Mouse (Mus musculus) heart, adult 8-10 months (tissue): Measurements from ENCODE around the gene Gse1. TPM values are rescaled to one million over a fixed set of nuclear protein-coding genes. Genes with fewer than 3 reads are reported as not detected.

Experiments used
- DNase-seq: peaks from one replicate; pipeline ENCODE4 v3.0.0; 2022; ENCODE audit warnings: low spot score
- total RNA-seq, 4 experiments: library from RNA; stranded (reverse); gene quantifications; 2 replicates each; pipeline ENCODE4 v1.2.4; 2022

Gse1 gene
- total RNA-seq, 4 experiments from 2014 or later = 18.9 to 29.1 (median 23.3) TPM

GRCm38 (mm10) chr8:120552509-120552908, 324.3 kb downstream of the Gse1 start:
- DNase-seq = no peak

DNA sequence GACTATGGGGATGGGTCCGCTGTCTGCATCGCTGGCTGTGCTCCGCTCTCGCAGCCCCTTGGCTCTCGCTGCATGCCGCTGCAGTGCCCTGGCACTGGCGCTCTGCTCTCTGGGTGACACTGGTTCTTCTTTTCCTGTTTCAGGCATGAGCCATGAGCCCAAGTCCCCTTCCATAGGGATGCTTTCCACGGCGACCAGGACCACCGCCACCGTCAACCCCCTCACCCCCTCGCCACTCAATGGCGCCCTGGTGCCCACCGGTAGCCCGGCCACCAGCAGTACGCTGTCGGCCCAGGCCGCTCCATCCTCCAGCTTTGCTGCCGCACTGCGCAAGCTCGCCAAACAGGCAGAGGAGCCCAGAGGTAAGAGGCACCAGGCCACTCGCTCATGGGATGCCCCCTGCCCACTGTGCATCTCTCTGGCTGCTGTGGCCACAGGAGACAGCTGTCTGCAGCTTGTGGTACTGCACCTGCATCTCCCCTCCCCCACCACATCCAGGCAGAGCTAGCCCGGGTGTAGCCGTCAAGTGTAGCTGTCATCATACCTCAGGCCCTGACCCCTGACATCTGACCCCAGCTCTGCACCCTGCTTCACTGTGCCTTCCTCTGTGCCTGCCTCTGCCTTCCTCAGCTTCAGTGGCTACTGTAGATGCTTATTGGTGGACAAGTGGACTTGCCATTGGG, 325.3 kb downstream of the Gse1 start:
- no peak for DNase-seq

DNA sequence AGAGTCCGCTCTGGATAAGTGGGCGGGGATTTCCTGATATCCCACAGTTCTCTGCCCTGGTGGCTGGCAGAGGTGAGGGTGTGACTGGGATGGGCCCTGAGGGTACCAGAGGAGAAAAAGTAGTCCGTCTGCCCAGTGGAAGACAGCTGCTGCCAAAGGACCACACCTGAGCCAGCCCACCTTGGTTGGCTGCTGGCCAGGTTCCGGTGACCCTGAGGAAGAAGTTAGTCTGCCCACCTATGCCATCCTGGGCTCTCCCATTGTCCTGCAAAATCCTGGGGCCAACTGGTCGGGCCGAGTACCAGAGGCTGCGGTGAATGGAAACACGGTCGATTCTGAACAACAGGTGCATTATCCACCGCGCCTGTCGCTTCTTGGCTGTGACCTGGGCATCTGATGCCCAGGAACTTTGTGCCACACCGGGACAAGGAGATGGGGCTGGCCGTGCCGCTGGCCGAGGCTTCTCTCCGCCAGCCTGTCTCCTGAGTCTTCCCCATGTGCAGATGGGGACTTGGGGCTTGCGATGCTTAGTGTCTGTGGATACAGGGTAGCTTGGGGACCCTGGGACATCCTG, 326.3 kb downstream of the Gse1 start:
- DNase-seq = no peak

DNA sequence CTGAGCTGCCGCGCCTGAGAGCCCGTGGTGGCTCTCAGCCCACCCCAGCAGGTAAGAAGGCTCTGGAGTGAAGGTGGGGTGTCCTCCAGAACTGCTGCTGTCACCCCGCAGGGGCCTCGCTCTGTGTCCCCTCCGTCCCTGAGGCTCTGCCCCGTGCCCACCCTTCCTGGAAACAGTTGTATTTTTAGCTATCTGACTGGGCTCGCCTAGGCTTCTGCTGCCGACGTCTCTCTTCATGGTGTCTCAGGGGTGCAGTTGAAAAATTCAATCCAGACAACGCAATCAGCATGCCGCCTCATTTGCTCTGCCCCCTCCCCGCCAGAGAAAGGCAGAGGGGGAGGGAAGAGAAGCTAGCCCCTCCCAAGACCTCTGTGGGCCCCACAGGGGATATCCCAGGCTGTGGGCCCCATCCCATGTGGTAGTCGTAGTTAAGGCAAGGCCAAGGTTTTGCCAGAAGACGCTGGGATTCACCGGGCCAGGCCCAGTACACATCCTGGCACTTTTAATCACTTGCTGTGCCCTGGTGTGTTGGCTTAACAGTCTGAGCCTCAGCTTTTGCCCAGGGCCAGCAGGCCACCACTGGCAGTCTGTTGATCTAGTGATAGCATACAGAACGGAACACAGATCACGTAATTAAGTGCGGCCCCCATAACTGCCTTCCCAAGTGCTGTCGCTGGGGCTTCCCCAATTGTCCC, 328.1 kb downstream of the Gse1 start:
- DNase-seq = no peak

DNA sequence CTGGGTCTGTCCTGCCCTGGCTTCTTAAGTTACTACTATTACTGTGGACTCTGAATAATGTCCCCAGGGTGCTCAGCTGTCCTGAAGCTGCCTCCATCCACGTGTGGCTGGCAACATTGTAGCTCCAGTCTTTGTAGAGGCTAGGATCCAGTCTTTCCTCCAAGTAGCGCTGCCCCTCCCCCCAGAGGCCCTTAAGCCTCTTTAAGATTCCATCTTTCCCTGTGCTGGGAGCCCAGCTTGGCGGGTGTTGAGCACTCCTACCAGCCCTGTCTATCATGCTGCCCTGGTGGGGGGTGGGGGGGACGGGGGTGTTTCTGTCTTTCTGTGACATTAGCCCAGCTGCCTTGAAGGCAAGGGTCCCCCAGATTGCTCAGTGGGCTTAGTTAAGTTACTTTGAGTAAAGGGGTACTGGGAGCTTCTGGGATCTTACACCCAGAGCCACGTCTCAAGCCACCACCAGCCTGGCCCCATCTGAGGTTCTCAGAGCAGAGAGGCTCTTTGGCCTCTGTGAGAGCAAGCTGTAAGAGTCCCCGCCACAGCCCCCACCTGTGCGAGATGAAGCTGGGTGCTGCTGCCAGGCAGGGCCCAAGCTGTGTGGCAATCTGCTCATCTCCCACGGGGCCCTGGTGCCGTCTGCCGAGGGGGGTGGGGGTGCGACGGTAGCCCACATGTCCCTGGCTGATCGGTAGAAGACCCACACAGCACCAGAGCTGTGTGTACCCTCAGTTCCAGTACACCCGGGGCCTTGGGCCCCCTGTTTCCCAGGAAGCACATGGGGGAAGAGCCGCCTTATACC, 329.1 kb downstream of the Gse1 start:
- DNase-seq = no peak

DNA sequence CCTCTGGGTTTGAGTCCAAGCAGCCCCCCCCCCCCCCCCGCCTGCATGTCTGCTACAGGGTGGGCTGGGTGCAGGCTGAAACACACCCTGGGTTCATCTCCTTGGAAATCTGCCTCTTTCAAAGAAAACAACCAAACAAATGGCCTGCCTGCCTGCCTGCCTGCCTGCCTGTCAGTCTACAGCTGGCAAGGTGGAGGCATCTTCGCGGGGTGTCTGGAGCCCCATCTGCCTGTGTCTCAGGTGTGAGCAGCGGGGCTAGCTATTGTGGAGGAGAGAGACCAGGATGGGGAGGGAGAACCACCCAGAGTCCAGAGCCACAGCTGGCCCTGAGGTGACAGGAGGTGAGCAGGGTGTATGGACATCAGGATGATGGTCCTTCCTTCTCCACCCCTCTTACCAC, 329.9 kb downstream of the Gse1 start:
- no peak for DNase-seq

GRCm38 (mm10) chr8:120559654-120560053, 331.4 kb downstream of the Gse1 start:
- no peak for DNase-seq

DNA sequence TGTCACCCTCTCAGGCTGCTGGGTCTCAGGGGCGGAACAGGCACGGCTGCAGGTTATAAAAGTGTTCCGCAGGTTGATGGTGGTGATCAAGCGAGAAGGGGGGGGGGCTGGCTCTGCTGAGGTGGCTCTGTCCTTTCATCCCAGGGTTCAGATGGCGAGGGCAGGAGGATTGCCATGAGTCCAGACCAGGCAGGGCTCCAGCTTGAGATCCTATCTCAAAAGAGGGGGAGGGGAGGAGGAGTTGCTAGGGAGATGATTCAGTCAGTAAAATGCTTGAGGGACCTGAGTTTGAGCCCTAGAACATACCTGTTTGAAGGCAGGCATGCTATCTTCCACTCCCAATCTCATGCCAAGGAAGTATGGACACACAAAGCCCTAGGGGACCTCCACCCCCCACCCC, 332.3 kb downstream of the Gse1 start:
- DNase-seq = no peak

DNA sequence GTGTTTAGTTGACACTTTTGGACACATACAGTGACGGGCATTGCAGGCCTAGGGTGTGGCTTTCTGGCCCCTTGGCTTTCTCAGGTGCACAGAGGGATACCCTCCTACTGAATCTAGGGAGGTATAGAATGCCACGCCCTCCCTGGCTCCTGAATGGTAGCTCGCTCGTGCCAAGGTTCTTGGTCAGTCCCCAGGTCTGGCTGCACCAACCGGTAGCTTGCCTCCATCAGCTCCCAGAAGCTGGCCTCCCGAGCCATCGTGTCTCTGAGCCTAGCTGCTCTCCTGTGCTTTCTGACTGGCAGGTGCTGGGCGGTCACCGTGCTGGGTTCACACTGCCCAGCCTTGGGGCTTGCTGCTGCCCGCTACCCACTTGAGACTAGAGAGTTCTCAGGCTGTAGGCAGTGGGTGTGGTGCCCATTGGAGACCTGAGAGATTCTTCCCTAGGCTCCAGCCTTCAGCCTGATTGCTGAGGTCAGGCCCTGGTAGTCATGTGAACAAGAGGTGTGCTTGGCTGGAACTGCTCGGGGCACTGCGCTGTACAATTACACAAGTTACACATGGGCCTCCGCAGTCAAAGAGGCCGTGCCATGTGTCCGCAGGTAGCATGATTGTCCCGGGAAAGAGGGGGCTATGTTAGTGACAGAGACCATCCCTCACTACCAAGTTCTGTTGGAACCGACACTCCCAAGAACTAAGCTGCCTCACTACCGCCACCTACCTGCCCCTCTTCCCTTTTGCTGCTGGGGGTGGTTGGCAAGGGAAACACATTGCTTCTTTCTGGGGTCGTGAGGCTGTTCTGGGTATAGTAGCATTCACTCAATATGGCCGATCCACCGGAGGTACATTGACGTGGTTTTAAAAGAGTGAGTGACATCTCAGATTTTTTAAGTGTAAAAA, 333.5 kb downstream of the Gse1 start:
- no peak for DNase-seq

DNA sequence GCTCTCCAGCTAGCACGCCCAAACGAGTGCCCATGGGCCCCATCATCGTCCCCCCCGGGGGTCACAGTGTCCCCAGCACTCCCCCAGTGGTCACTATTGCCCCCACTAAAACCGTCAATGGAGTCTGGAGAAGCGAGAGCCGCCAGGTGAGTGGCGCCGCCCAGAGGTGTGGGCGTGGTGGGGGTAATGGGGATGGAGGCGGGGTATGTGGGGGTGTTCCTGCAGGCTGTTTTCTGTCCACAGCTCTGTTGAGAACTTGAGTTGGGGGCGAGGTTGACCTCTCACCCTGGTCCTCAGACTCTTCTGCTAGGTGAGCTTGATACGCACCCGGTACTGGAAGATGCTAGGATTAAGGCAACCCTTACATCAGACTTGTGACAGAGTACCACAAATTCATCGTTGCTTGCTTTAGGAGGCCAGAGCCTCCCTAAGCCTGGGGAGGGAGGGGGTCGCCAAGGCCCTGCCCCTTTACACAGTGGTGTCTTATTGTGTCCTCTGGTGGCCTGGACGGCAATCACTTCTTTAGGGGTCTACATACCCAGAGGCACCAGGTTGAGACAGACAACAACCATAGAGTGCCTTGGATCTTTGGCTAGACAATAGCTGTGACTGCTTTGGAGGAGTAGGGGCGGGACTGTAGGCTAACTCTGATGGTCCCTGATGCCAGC, 334.6 kb downstream of the Gse1 start:
- DNase-seq = no peak

GRCm38 (mm10) chr8:120563348-120563724, 335.1 kb downstream of the Gse1 start:
- no peak for DNase-seq

GRCm38 (mm10) chr8:120563851-120564837, 335.9 kb downstream of the Gse1 start:
- DNase-seq = peak; percentile 93

DNA sequence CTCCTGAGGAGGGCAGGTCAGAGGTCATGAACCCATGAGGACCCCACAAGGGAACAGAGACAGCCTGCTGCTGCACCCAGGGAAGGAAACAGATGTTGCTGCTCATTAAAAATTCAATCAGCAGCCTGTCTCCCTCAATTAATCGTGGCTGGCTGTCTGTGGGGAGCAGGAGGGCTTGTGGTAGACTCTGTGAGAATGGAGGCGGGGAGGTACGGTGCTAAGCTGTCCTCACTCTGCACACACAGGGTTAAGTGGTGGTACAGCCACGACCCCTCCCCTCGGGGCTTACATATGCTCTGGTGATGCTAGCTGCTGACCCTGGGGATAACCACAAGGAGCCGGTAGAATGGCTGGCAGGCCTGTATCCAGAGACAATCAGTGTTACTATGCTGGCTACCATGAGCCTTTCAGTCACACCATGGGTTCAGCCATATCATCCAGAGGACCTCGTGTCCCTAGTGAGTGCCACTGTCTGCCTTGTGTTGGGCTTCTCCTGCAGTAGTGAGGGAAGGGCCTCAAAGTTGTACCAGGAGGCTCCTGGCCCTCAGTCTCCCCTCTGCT, 337.0 kb downstream of the Gse1 start:
- no peak for DNase-seq

DNA sequence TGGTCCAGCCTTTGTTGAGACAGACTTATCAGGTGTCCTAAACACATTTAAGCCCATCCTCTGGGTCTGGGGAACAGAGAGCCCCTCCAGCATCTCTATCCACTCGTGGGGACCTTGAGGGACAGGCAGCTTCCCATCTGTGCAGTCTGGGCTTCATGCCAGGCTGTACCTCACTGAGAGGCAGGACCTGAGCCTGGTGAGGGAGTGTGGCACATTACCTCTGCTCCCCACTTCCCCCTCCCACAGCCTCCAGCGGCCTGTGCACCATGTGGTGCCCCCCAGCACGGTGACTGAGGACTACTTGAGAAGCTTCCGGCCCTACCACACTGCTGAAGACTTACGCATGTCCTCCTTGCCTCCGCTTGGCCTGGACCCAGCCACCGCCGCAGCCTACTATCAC, 338.4 kb downstream of the Gse1 start:
- DNase-seq = no peak

GRCm38 (mm10) chr8:120567731-120568130, 339.5 kb downstream of the Gse1 start:
- no peak for DNase-seq

DNA sequence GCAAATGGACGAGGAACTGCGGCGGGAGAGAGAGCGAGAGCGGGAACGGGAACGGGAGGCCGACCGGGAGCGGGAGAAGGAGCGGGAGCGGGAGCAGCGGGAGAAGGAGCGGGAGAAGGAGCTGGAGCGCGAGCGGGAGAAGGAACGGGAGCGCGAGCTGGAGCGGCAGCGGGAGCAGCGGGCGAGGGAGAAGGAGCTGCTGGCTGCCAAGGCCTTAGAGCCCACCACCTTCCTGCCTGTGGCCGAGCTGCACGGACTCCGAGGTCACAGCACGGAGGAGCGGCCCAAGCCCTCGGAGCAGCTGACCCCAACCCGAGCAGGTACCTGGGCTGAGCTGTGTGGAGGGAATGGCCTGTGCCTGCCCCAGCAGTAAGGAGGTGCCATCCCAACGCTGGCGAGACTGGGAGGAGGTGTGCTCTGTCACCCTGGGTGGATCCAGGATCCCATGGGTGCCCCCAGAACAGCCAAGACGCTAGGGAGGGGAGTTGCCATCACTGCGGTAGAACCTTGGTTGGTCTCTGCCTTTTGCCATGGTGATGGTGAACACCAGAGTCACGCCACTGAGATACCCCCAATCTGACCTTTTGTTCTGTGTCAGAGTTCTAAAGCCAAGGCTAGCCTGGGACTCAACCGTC, 340.0 kb downstream of the Gse1 start:
- DNase-seq = no peak

DNA sequence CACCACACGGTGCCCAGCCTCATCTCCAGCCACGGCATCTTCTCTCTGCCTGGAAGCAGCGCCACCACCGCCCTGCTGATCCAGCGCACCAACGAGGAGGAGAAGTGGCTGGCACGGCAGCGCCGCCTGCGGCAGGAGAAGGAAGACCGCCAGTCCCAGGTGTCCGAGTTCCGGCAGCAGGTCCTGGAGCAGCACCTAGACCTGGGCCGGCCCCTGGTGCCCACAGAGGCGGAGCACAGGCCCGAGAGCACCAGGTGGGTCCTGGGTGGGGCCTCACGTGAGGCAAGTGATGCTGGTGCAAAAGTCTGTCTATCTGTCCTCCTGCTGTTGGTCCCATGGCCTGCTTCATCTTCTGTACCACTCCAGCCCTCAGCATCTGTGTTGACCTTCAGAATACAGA, 340.9 kb downstream of the Gse1 start:
- DNase-seq = no peak

DNA sequence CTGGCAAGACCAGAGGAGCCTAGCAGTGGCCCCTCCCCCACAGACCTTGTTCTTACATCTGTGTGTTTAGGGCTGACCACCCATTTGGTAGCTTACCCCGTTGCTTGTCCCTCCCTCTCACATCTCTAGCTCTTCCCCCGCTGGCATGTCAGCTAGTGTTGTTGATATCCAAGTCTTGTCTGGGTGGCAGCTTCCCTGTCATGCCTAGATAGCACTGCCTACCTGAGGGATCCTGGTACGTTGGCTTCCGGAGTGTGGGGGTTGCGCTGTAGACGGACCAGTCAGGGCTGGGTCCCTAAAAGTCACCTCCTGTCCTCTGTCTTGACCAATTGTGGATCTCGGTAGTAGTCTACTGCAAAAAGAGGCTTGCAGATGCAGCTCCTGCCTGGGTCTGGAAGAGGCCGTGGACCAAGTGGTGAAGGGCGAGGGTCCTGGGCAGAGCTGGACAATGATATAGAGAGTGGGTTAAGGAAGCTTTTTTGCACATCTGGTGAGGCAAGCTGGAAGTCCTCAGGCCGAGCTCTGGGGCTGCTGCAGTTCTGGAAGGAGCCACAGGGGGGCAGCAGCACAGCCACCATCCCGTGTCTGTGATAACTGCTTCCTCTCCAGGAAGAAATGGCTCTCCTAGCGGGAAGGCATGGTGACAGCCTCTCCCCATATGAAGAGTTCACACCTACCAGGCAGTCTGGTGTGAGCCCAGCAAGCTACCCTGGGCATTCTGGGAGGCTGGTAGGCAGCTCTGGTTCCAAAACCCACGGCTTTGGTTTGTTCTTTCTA, 341.9 kb downstream of the Gse1 start:
- peak; percentile 64 for DNase-seq
